Mouse (Mus musculus): ENCODE results near the gene Nav1. TPM values are rescaled to one million over a fixed set of nuclear protein-coding genes. Genes with fewer than 3 reads are reported as not detected.

The Nav1 gene
- polyA plus RNA-seq, 1 experiment = 16.3 TPM

DNA sequence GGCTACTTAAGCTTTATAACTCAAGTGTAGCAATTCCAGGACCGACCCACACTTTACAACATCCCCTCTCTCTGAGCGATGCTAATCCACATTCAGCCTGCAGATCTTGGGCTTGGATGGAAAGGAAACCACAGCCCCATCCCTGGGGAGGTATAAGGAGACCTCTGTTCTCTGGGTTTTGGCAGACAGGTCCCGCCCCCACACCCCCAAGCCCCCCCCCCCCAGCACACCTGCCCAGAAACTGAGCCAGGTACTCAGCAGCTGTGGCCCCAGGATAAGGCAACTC, 98.8 kb downstream of the Nav1 start:
- Histone ChIP-seq H3K36me3 (ENCODE audit: control insufficient read depth, insufficient read depth, low read length) (no peaks in the 10 kb centered on the region), H3K27me3 (ENCODE audit: control insufficient read depth, insufficient read depth, low read length) (no peaks in the 10 kb centered on the region), H3K4me1 (ENCODE audit: control insufficient read depth, insufficient read depth, insufficient read length) (no peaks in the 10 kb centered on the region), H3K27ac (ENCODE audit: insufficient read depth, low read length) (no peak overlapping the region), H3K4me3 (ENCODE audit: extremely low read depth, insufficient read depth, insufficient read length) (no peak overlapping the region)
- no peak for DNase-seq (ENCODE audit: low read depth in 1 of 2, low spot score in 2 of 2)
- no peak for TF ChIP-seq POLR2A (IDR thresholded peaks at IDR 0.05; ENCODE audit: low read depth, low read length)
- no peak for TF ChIP-seq CTCF (IDR thresholded peaks at IDR 0.05; ENCODE audit: extremely low read depth, insufficient read depth, insufficient read length, insufficient replicate concordance)
- WGBS = 69% methylated on average over 3 of the region's 3 CpGs

DNA sequence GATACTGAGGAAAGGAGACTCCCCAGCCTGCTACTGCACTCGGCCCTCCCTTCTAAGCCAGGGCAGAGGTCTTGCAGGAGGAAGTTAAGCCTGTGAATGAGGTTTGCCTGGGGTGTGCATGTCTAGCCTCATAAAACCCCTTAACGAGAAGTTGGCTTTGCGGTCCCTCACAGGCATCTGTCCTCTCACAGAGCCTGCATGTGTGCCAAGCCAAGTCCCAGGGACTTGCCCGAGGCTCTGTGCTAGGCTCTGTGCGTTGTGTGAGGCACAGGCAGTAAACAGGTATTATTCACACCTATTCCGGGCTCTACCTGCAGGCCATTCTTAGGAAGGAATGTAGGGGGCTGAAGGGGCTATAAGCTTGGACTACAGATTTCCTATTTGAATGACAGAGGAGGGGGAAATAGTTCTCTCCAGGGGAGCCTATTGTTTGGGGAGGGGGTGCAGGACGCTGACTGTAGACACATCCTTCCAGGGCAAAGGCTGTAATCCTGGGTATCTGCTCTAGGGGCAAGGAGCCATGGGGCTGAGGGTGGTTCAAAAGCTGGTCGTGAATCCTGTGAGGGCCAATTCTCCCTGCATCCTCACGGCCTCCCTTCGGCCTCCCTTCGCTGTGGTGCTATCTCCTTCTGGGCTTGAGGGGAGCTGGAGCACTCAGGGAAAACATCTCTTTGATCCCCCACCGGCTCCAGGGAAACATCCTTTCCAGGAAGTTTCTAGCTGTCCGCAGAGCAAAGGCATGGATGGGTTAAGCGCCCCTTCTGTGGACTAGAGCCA, 99.3 kb downstream of the Nav1 start:
- H3K4me3 ChIP-seq (ENCODE audit: extremely low read depth, insufficient read depth, insufficient read length) = no peak overlapping the region
- H3K4me1 ChIP-seq (ENCODE audit: control insufficient read depth, insufficient read depth, insufficient read length) = no peaks in the 10 kb centered on the region
- no peaks in the 10 kb centered on the region for H3K27me3 ChIP-seq (ENCODE audit: control insufficient read depth, insufficient read depth, low read length)
- H3K36me3 ChIP-seq (ENCODE audit: control insufficient read depth, insufficient read depth, low read length) = no peaks in the 10 kb centered on the region
- no peak for DNase-seq (ENCODE audit: low read depth in 1 of 2, low spot score in 2 of 2)
- TF ChIP-seq POLR2A (IDR thresholded peaks at IDR 0.05; ENCODE audit: low read depth, low read length) (no peak), CTCF (IDR thresholded peaks at IDR 0.05; ENCODE audit: extremely low read depth, insufficient read depth, insufficient read length, insufficient replicate concordance) (no peak)
- H3K27ac ChIP-seq (ENCODE audit: insufficient read depth, low read length) = no peak overlapping the region
- 59% methylated on average over 14 of the region's 14 CpGs for WGBS

DNA sequence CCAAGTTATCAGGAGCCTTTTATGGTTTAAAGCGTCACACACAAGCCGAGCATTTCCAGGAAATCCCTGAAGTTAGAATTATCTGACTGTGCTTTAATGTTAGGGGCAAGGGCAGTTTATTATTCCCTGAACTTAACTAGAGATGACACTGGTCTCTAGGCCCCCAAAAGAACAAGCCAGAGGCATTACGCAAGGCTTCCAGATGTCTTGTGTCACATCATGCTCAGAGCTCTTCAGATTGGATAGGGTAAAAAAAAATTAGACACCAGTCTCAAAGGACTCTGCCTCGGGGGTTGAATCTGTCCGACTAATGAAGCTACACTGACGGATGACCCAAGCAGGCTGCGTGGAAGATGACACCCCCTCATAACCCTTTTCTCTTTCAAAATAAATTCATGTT, 101.6 kb downstream of the Nav1 start:
- Histone ChIP-seq H3K4me3 (ENCODE audit: extremely low read depth, insufficient read depth, insufficient read length) (no peak overlapping the region), H3K36me3 (ENCODE audit: control insufficient read depth, insufficient read depth, low read length) (no peaks in the 10 kb centered on the region), H3K4me1 (ENCODE audit: control insufficient read depth, insufficient read depth, insufficient read length) (no peaks in the 10 kb centered on the region), H3K27me3 (ENCODE audit: control insufficient read depth, insufficient read depth, low read length) (no peaks in the 10 kb centered on the region), H3K27ac (ENCODE audit: insufficient read depth, low read length) (no peak overlapping the region)
- no peak for DNase-seq (ENCODE audit: low read depth in 1 of 2, low spot score in 2 of 2)
- TF ChIP-seq CTCF (IDR thresholded peaks at IDR 0.05; ENCODE audit: extremely low read depth, insufficient read depth, insufficient read length, insufficient replicate concordance) (no peak), POLR2A (IDR thresholded peaks at IDR 0.05; ENCODE audit: low read depth, low read length) (no peak)
- WGBS = 86% methylated on average over 7 of the region's 7 CpGs

DNA sequence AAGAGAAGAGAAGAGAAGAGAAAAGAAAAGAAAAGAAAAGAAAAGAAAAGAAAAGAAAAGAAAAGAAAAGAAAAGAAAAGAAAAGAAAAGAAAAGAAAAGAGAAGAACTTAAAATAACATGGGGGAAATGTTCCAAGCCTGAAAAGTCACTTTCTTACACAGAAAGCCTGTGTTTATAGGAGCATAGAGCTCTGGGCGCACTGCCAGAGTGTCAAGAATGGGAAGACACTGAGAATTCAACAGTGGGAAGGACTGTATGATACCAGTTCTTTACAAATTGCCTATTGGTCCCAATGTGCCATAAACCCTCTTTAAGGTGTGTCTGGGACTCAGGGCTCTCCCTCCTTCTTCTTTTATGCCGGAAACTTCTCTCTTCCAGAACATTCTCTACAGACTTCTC, 103.7 kb downstream of the Nav1 start:
- DNase-seq (ENCODE audit: low read depth in 1 of 2, low spot score in 2 of 2) = no peak
- TF ChIP-seq POLR2A (IDR thresholded peaks at IDR 0.05; ENCODE audit: low read depth, low read length) = no peak
- no peak for TF ChIP-seq CTCF (IDR thresholded peaks at IDR 0.05; ENCODE audit: extremely low read depth, insufficient read depth, insufficient read length, insufficient replicate concordance)
- H3K27ac ChIP-seq (ENCODE audit: insufficient read depth, low read length) = no peak overlapping the region
- H3K36me3 ChIP-seq (ENCODE audit: control insufficient read depth, insufficient read depth, low read length) = no peaks in the 10 kb centered on the region
- H3K4me1 ChIP-seq (ENCODE audit: control insufficient read depth, insufficient read depth, insufficient read length) = no peaks in the 10 kb centered on the region
- 91% methylated on average over 2 of the region's 2 CpGs for WGBS
- H3K27me3 ChIP-seq (ENCODE audit: control insufficient read depth, insufficient read depth, low read length) = no peaks in the 10 kb centered on the region
- no peak overlapping the region for H3K4me3 ChIP-seq (ENCODE audit: extremely low read depth, insufficient read depth, insufficient read length)

DNA sequence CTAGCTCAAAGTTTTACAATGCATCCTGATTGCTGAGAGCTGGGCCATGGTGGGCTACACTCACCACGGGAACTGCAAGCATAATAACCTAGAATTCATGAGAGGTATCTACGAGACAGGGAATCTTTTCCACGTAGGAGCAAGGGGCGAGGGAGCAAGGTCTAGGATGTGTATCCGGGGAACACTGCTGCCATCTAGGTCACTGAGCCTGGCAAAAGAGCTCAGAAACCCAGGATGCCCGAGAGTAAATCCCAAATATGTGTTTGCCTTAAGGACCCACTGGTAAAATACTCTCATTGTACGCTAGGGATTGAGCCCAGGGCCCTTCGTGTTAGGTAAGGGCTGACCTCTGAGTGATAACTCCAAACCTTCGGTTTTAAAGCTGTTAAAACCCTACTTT, 104.3 kb downstream of the Nav1 start:
- no peaks in the 10 kb centered on the region for H3K27me3 ChIP-seq (ENCODE audit: control insufficient read depth, insufficient read depth, low read length)
- H3K36me3 ChIP-seq (ENCODE audit: control insufficient read depth, insufficient read depth, low read length) = no peaks in the 10 kb centered on the region
- no peak overlapping the region for H3K27ac ChIP-seq (ENCODE audit: insufficient read depth, low read length)
- 87% methylated on average over 9 of the region's 9 CpGs for WGBS
- no peak overlapping the region for H3K4me3 ChIP-seq (ENCODE audit: extremely low read depth, insufficient read depth, insufficient read length)
- H3K4me1 ChIP-seq (ENCODE audit: control insufficient read depth, insufficient read depth, insufficient read length) = no peaks in the 10 kb centered on the region
- TF ChIP-seq CTCF (IDR thresholded peaks at IDR 0.05; ENCODE audit: extremely low read depth, insufficient read depth, insufficient read length, insufficient replicate concordance) (no peak), POLR2A (IDR thresholded peaks at IDR 0.05; ENCODE audit: low read depth, low read length) (no peak)
- DNase-seq (ENCODE audit: low read depth in 1 of 2, low spot score in 2 of 2) = no peak

DNA sequence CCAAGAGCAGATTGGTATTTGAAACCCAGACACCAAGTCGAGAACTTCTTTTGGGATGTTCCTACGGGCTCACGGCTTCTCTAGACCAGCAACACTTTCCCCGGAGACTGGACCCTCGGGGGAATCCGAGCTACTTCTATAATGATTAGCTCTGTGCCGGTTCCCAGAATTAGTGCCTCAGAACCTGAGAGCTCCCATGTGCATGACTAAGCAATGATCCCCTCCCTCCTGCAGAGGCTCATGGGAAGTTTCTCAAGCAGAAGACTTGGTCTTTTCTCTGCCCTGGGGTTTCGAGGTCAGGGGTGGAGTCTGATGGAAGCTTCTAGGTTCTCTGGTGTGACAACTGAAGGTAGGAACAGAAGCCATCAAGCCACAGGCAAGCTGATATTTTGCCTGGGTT, 105.0 kb downstream of the Nav1 start:
- no peak for TF ChIP-seq POLR2A (IDR thresholded peaks at IDR 0.05; ENCODE audit: low read depth, low read length)
- TF ChIP-seq CTCF (IDR thresholded peaks at IDR 0.05; ENCODE audit: extremely low read depth, insufficient read depth, insufficient read length, insufficient replicate concordance) = no peak
- WGBS = 82% methylated on average over 8 of the region's 8 CpGs

More for the DNA sequence above, 105.0 kb downstream of the Nav1 start:
- no peak for DNase-seq (ENCODE audit: low read depth in 1 of 2, low spot score in 2 of 2)
- H3K36me3 ChIP-seq (ENCODE audit: control insufficient read depth, insufficient read depth, low read length) = no peaks in the 10 kb centered on the region
- H3K4me3 ChIP-seq (ENCODE audit: extremely low read depth, insufficient read depth, insufficient read length) = no peak overlapping the region
- no peaks in the 10 kb centered on the region for H3K27me3 ChIP-seq (ENCODE audit: control insufficient read depth, insufficient read depth, low read length)
- no peaks in the 10 kb centered on the region for H3K4me1 ChIP-seq (ENCODE audit: control insufficient read depth, insufficient read depth, insufficient read length)
- H3K27ac ChIP-seq (ENCODE audit: insufficient read depth, low read length) = no peak overlapping the region
